Mouse (Mus musculus): ENCODE data around the gene Snx4. TPM values are rescaled to one million over a fixed set of nuclear protein-coding genes. Genes with fewer than 3 reads are reported as not detected.

Snx4 gene
- polyA plus RNA-seq, 1 experiment, result 65.9 TPM

GRCm38 (mm10) chr16:33244136-33244691, 7.0 kb upstream of the Snx4 start:
- Histone ChIP-seq H3K4me3 (ENCODE audit: insufficient read depth, low read length) (no peak overlapping the region), H3K27ac (ENCODE audit: insufficient read depth, low read depth, low read length) (no peak overlapping the region), H3K4me1 (ENCODE audit: control insufficient read depth, insufficient read depth, low read length) (peaks cover 3% of the 10 kb centered on the region; the same call in 1 of the 2 replicates)
- no peak for TF ChIP-seq CTCF (IDR thresholded peaks at IDR 0.05; ENCODE audit: low read depth, low read length)
- TF ChIP-seq POLR2A (IDR thresholded peaks at IDR 0.05; ENCODE audit: borderline replicate concordance, low read depth, low read length), result no peak

DNA sequence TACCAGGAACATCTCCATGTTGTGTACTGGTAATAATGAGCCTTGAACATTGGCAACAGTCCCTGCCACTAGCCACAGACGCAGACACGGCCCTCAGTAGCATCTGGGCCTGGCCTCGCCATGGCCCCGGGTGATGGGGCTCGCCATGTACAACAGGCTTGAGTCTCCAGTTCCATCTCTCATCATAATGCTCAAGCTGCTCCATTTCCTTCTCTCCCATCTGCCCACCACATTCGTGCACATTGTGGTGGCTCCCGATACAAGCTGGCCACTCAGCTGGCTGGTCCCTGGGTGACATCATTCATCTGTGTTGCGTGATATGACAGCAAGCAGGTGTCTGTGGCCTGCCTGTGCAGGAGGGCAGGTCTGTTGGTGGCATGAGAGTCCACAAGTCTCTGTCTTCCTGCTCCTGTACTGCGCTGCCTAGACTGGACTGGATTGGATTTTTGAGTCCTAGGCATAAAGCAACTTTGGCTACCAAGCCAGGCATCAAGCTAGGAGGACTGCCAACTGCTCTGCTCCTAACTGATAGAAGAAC, 6.2 kb upstream of the Snx4 start:
- no peak overlapping the region for H3K4me3 ChIP-seq (ENCODE audit: insufficient read depth, low read length)
- no peak for TF ChIP-seq CTCF (IDR thresholded peaks at IDR 0.05; ENCODE audit: low read depth, low read length)
- no peak for TF ChIP-seq POLR2A (IDR thresholded peaks at IDR 0.05; ENCODE audit: borderline replicate concordance, low read depth, low read length)
- no peak overlapping the region for H3K27ac ChIP-seq (ENCODE audit: insufficient read depth, low read depth, low read length)
- H3K4me1 ChIP-seq (ENCODE audit: control insufficient read depth, insufficient read depth, low read length), result peaks cover 4% of the 10 kb centered on the region

GRCm38 (mm10) chr16:33246526-33246925, 4.7 kb upstream of the Snx4 start:
- no peak overlapping the region for H3K27ac ChIP-seq (ENCODE audit: insufficient read depth, low read depth, low read length)
- TF ChIP-seq POLR2A (IDR thresholded peaks at IDR 0.05; ENCODE audit: borderline replicate concordance, low read depth, low read length), result no peak
- H3K4me1 ChIP-seq (ENCODE audit: control insufficient read depth, insufficient read depth, low read length), result peaks cover 6% of the 10 kb centered on the region
- H3K4me3 ChIP-seq (ENCODE audit: insufficient read depth, low read length), result no peak overlapping the region

- Histone ChIP-seq H3K27ac (ENCODE audit: insufficient read depth, low read depth, low read length) (no peak overlapping the region), H3K4me1 (ENCODE audit: control insufficient read depth, insufficient read depth, low read length) (peaks cover 3% of the 10 kb centered on the region), H3K4me3 (ENCODE audit: insufficient read depth, low read length) (no peak overlapping the region)
- no peak for TF ChIP-seq POLR2A (IDR thresholded peaks at IDR 0.05; ENCODE audit: borderline replicate concordance, low read depth, low read length)
- TF ChIP-seq CTCF (IDR thresholded peaks at IDR 0.05; ENCODE audit: low read depth, low read length), result no peak
Measured at GRCm38 (mm10) chr16:33247006-33247405, 4.2 kb upstream of the Snx4 start.

GRCm38 (mm10) chr16:33250651-33251120, 556 bp upstream of the Snx4 start:
- Histone ChIP-seq H3K4me3 (ENCODE audit: insufficient read depth, low read length) (peak overlapping the region; percentile 95), H3K4me1 (ENCODE audit: control insufficient read depth, insufficient read depth, low read length) (peaks cover 15% of the 10 kb centered on the region), H3K27ac (ENCODE audit: insufficient read depth, low read depth, low read length) (peak overlapping the region; percentile 55)
- TF ChIP-seq POLR2A (IDR thresholded peaks at IDR 0.05; ENCODE audit: borderline replicate concordance, low read depth, low read length), result no peak
- TF ChIP-seq CTCF (IDR thresholded peaks at IDR 0.05; ENCODE audit: low read depth, low read length), result no peak

DNA sequence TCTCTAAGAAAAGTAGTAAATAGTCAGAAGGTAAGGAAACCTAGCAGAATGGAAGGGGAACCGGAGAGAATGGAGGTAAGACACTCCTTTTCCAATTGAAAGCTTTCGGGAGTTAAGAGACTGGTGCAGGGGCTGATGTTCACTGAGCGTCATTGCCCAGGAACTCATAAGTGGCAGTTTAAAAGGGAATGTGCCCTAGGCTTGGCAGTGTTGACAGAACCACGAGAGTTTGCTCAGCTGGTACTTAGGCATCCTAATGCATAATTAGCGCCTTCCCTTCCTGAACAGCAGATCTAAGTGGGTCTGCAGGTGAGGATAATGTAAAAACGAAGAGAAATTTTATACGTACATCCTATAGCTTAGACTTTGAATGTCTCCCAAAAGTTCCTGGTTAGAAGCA, 4.4 kb downstream of the Snx4 start:
- TF ChIP-seq POLR2A (IDR thresholded peaks at IDR 0.05; ENCODE audit: borderline replicate concordance, low read depth, low read length) (no peak), CTCF (IDR thresholded peaks at IDR 0.05; ENCODE audit: low read depth, low read length) (no peak)
- no peak overlapping the region for H3K27ac ChIP-seq (ENCODE audit: insufficient read depth, low read depth, low read length)
- H3K4me1 ChIP-seq (ENCODE audit: control insufficient read depth, insufficient read depth, low read length), result peaks cover 20% of the 10 kb centered on the region
- H3K4me3 ChIP-seq (ENCODE audit: insufficient read depth, low read length), result no peak overlapping the region

DNA sequence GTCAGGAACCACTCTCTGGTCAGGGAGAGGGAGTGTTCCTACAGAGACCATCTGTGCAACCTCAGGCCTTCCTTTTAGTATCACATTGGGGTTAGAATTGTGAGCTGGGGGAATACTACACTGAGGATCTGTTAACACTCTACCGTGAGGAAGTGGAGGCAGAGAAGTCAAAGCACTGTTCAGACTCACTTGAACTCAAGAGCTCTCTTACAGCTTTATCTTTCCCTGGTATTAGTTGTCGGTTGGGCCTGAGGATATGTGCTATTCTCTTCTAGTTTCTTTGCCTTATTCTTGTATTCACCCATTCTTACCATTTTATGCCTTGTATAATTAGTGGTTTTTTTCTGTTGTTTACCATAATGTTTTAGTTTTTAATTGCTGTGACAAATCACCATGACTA, 7.3 kb downstream of the Snx4 start:
- no peak overlapping the region for H3K27ac ChIP-seq (ENCODE audit: insufficient read depth, low read depth, low read length)
- TF ChIP-seq CTCF (IDR thresholded peaks at IDR 0.05; ENCODE audit: low read depth, low read length) (no peak), POLR2A (IDR thresholded peaks at IDR 0.05; ENCODE audit: borderline replicate concordance, low read depth, low read length) (no peak)
- H3K4me1 ChIP-seq (ENCODE audit: control insufficient read depth, insufficient read depth, low read length), result peaks cover 36% of the 10 kb centered on the region
- H3K4me3 ChIP-seq (ENCODE audit: insufficient read depth, low read length), result no peak overlapping the region

DNA sequence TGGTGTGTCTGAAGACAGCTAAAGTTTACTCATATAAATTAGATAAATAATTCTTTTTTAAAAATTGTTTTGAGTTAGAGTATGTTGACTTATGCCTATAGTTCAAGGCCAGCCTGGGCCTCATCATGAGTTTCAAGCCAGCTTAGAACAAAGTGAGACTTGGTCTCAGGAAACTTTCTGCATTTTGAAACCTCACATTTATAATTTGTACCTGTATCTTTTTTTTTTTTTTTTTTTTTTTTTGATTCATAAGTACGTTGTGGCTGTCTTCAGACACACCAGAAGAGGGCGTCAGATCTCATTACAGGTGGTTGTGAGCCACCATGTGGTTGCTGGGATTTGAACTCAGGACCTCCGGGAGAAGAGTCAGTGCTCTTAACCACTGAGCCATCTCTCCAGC, 8.6 kb downstream of the Snx4 start:
- H3K4me1 ChIP-seq (ENCODE audit: control insufficient read depth, insufficient read depth, low read length), result peaks cover 29% of the 10 kb centered on the region
- TF ChIP-seq POLR2A (IDR thresholded peaks at IDR 0.05; ENCODE audit: borderline replicate concordance, low read depth, low read length), result no peak
- no peak for TF ChIP-seq CTCF (IDR thresholded peaks at IDR 0.05; ENCODE audit: low read depth, low read length)
- no peak overlapping the region for H3K4me3 ChIP-seq (ENCODE audit: insufficient read depth, low read length)
- no peak overlapping the region for H3K27ac ChIP-seq (ENCODE audit: insufficient read depth, low read depth, low read length)

- peaks cover 26% of the 10 kb centered on the region for H3K4me1 ChIP-seq (ENCODE audit: control insufficient read depth, insufficient read depth, low read length)
- H3K4me3 ChIP-seq (ENCODE audit: insufficient read depth, low read length), result no peak overlapping the region
- peak overlapping the region; percentile 62 for H3K27ac ChIP-seq (ENCODE audit: insufficient read depth, low read depth, low read length)
- no peak for TF ChIP-seq CTCF (IDR thresholded peaks at IDR 0.05; ENCODE audit: low read depth, low read length)
- TF ChIP-seq POLR2A (IDR thresholded peaks at IDR 0.05; ENCODE audit: borderline replicate concordance, low read depth, low read length), result no peak
Measured at GRCm38 (mm10) chr16:33260825-33261224, 9.6 kb downstream of the Snx4 start.

- H3K4me3 ChIP-seq (ENCODE audit: insufficient read depth, low read length), result no peak overlapping the region
- peak overlapping the region; percentile 62 for H3K27ac ChIP-seq (ENCODE audit: insufficient read depth, low read depth, low read length)
- no peak for TF ChIP-seq CTCF (IDR thresholded peaks at IDR 0.05; ENCODE audit: low read depth, low read length)
- peaks cover 26% of the 10 kb centered on the region for H3K4me1 ChIP-seq (ENCODE audit: control insufficient read depth, insufficient read depth, low read length)
Measured at GRCm38 (mm10) chr16:33261584-33262061, 10.4 kb downstream of the Snx4 start.

Measured in bone marrow macrophage, adult 2 months (primary cell).